Mouse (Mus musculus) forebrain, embryonic 11.5 days (tissue): ENCODE measurements around the gene Nxt2. TPM values are rescaled to one million over a fixed set of nuclear protein-coding genes. Genes with fewer than 3 reads are reported as not detected.
"Not testable (repeated sequence)": the region's sequence is repeated elsewhere in the genome, so short reads cannot be mapped to it uniquely, and the experiment has no call there.

Source experiments
- ATAC-seq: fragments of 200-750 bp; cut with Nextera tagmentation; replicated peaks from 2 replicates; pipeline ENCODE4 v1.8.0; 2017; ENCODE audit warnings: moderate TSS enrichment; ENCODE audit not compliant: low FRiP score
- DNase-seq: peaks from one replicate; pipeline ENCODE4 v3.0.0-alpha.2; 2017; ENCODE audit warnings: low spot score
- H3K27ac ChIP-seq: fragments of 300-500 bp; sonication (generic); 2 replicates; pipeline ENCODE4 v1.5.1; 2014; ENCODE audit warnings: low read depth, low read length
- H3K27me3 ChIP-seq: fragments of 300-500 bp; sonication (generic); 2 replicates; pipeline ENCODE4 v1.6.1; 2014; ENCODE audit warnings: mild to moderate bottlenecking, low read length, mixed read lengths; ENCODE audit not compliant: control insufficient read depth, insufficient read depth
- H3K36me3 ChIP-seq: fragments of 300-500 bp; sonication (generic); 2 replicates; pipeline ENCODE4 v1.6.1; 2014; ENCODE audit warnings: mild to moderate bottlenecking, low read length, moderate library complexity, mixed read lengths; ENCODE audit not compliant: control insufficient read depth, insufficient read depth
- H3K4me1 ChIP-seq: fragments of 300-500 bp; sonication (generic); replicated peaks from 2 replicates; pipeline ENCODE4 v1.6.1; 2014; ENCODE audit warnings: low read length, mixed read lengths; ENCODE audit not compliant: control insufficient read depth, insufficient read depth
- H3K4me2 ChIP-seq: fragments of 300-500 bp; sonication (generic); 2 replicates; pipeline ENCODE4 v1.6.1; 2014; ENCODE audit warnings: low read depth, mild to moderate bottlenecking, low read length, moderate library complexity, mixed read lengths; ENCODE audit not compliant: severe bottlenecking
- H3K4me3 ChIP-seq: fragments of 300-500 bp; sonication (generic); 2 replicates; pipeline ENCODE4 v1.5.1; 2014; ENCODE audit warnings: low read depth, low read length
- H3K9ac ChIP-seq: fragments of 300-500 bp; sonication (generic); 2 replicates; pipeline ENCODE4 v1.6.1; 2014; ENCODE audit warnings: low read length
- H3K9me3 ChIP-seq: fragments of 300-500 bp; sonication (generic); 2 replicates; pipeline ENCODE4 v1.6.1; 2016; ENCODE audit warnings: low read length, mixed read lengths; ENCODE audit not compliant: control insufficient read depth
- WGBS: fragments of 180-500 bp; shearing (Covaris S2); extraction: QIAGEN DNeasy Blood & Tissue Kit; methylation state at CpG from one replicate; pipeline ENCODE4 v1.1.7; 2014; 5-methylcytosine and 5-hydroxymethylcytosine counted together
- polyA plus RNA-seq: library from polyadenylated mRNA; unstranded; fragments of >200 nt; fragmentation: Nextera tagmentation; extraction: Ambion mirVana; gene quantifications from 2 replicates; pipeline ENCODE4 v1.2.1, GENCODE M21; 2014

Nxt2 gene
- polyA plus RNA-seq, 1 experiment from 2014 or later: 14.1 TPM

- no peaks in the 10 kb centered on the region for H3K36me3 ChIP-seq
- 23% methylated on average over 15 of the region's 15 CpGs for WGBS
- ATAC-seq: peak; percentile 55
- H3K9ac ChIP-seq: peak overlapping the region; percentile 41
- H3K9me3 ChIP-seq: no peaks in the 10 kb centered on the region
- H3K4me2 ChIP-seq: peak overlapping the region; percentile 46
- no peaks in the 10 kb centered on the region for H3K27me3 ChIP-seq
- peak; percentile 60 for DNase-seq
- H3K4me3 ChIP-seq: peak overlapping the region; percentile 36
- no peaks in the 10 kb centered on the region for H3K4me1 ChIP-seq
- H3K27ac ChIP-seq: peak overlapping the region; percentile 57; the same call in 1 of the 2 replicates
Observed at GRCm38 (mm10) chrX:142227398-142228054, 956 bp downstream of the Nxt2 start.

- WGBS: 26% methylated on average over 31 of the region's 42 CpGs
- ATAC-seq: peak; percentile 98
Observed at GRCm38 (mm10) chrX:142228055-142228768, 1.6 kb downstream of the Nxt2 start.

GRCm38 (mm10) chrX:142228769-142229158 is 2.2 kb downstream of the Nxt2 start:
- 0 out of 2 replicates have a peak, but pooled peaks have one; percentile 16 for ATAC-seq
- Histone ChIP-seq H3K4me1 (no peaks in the 10 kb centered on the region), H3K27ac (no peak overlapping the region), H3K4me3 (peak overlapping the region; percentile 36), H3K36me3 (no peaks in the 10 kb centered on the region), H3K27me3 (no peaks in the 10 kb centered on the region), H3K9me3 (no peaks in the 10 kb centered on the region), H3K9ac (no peak overlapping the region), H3K4me2 (peak overlapping the region; percentile 26; the same call in 1 of the 2 replicates)
- DNase-seq: no peak
- 36% methylated on average over 7 of the region's 7 CpGs for WGBS

More at GRCm38 (mm10) chrX:142228055-142228768, 1.6 kb downstream of the Nxt2 start:
- Histone ChIP-seq H3K4me2 (peak overlapping the region; percentile 46), H3K27me3 (no peaks in the 10 kb centered on the region), H3K9me3 (no peaks in the 10 kb centered on the region), H3K4me1 (no peaks in the 10 kb centered on the region), H3K9ac (peak overlapping the region; percentile 35; the same call in 1 of the 2 replicates), H3K4me3 (peak overlapping the region; percentile 36), H3K36me3 (no peaks in the 10 kb centered on the region), H3K27ac (peak overlapping the region; percentile 57; the same call in 1 of the 2 replicates)
- peak; percentile 87 for DNase-seq

- 80% methylated on average over 1 of the region's 1 CpGs for WGBS
- not testable (repeated sequence) for H3K36me3 ChIP-seq, H3K27me3 ChIP-seq, H3K4me1 ChIP-seq, H3K9me3 ChIP-seq, H3K4me3 ChIP-seq, ATAC-seq, H3K4me2 ChIP-seq, H3K27ac ChIP-seq, DNase-seq, H3K9ac ChIP-seq
Observed at GRCm38 (mm10) chrX:142236146-142236545, 9.6 kb downstream of the Nxt2 start.

GRCm38 (mm10) chrX:142237101-142237500 is 10.5 kb downstream of the Nxt2 start:
- WGBS: 52% methylated on average over 2 of the region's 2 CpGs
- Histone ChIP-seq H3K4me3 (no peak overlapping the region), H3K27ac (no peak overlapping the region), H3K27me3 (no peaks in the 10 kb centered on the region), H3K36me3 (no peaks in the 10 kb centered on the region), H3K4me1 (no peaks in the 10 kb centered on the region), H3K9me3 (no peaks in the 10 kb centered on the region), H3K9ac (no peak overlapping the region), H3K4me2 (no peak overlapping the region)
- DNase-seq (no peak), ATAC-seq (no peak)

- DNase-seq (no peak), ATAC-seq (no peak)
- no peaks in the 10 kb centered on the region for H3K9me3 ChIP-seq
- H3K36me3 ChIP-seq: no peaks in the 10 kb centered on the region
- 88% methylated on average over 5 of the region's 5 CpGs for WGBS
- H3K27me3 ChIP-seq: no peaks in the 10 kb centered on the region
- H3K4me3 ChIP-seq: no peak overlapping the region
- no peak overlapping the region for H3K27ac ChIP-seq
- no peaks in the 10 kb centered on the region for H3K4me1 ChIP-seq
- no peak overlapping the region for H3K9ac ChIP-seq
- H3K4me2 ChIP-seq: no peak overlapping the region
Observed at GRCm38 (mm10) chrX:142245682-142246327, 19.2 kb downstream of the Nxt2 start.

- H3K36me3 ChIP-seq: no peaks in the 10 kb centered on the region
- WGBS: 86% methylated on average over 7 of the region's 7 CpGs
- H3K4me1 ChIP-seq: no peaks in the 10 kb centered on the region
- no peak overlapping the region for H3K4me3 ChIP-seq
- H3K4me2 ChIP-seq: no peak overlapping the region
- DNase-seq (no peak), ATAC-seq (no peak)
- H3K27ac ChIP-seq: no peak overlapping the region
- no peaks in the 10 kb centered on the region for H3K9me3 ChIP-seq
- no peaks in the 10 kb centered on the region for H3K27me3 ChIP-seq
- H3K9ac ChIP-seq: no peak overlapping the region
Observed at GRCm38 (mm10) chrX:142250008-142250736, 23.6 kb downstream of the Nxt2 start.

GRCm38 (mm10) chrX:142276031-142276430 is 49.5 kb downstream of the Nxt2 start:
- Histone ChIP-seq H3K4me2 (no peak overlapping the region), H3K9ac (no peak overlapping the region), H3K4me3 (no peak overlapping the region), H3K36me3 (no peaks in the 10 kb centered on the region), H3K9me3 (no peaks in the 10 kb centered on the region), H3K27me3 (no peaks in the 10 kb centered on the region; the same call in 1 of the 2 replicates), H3K27ac (no peak overlapping the region), H3K4me1 (no peaks in the 10 kb centered on the region)
- 84% methylated on average over 3 of the region's 3 CpGs for WGBS
- DNase-seq (no peak), ATAC-seq (no peak)
